Mouse (Mus musculus): ENCODE results near the gene Xpot. TPM values are rescaled to one million over a fixed set of nuclear protein-coding genes. Genes with fewer than 3 reads are reported as not detected.
A peak's percentile ranks its signal among the peaks of the same experiment; 100 is the strongest.

The Xpot gene
- total RNA-seq, 2 experiments from 2014 or later = 70.0 to 71.6 TPM

DNA sequence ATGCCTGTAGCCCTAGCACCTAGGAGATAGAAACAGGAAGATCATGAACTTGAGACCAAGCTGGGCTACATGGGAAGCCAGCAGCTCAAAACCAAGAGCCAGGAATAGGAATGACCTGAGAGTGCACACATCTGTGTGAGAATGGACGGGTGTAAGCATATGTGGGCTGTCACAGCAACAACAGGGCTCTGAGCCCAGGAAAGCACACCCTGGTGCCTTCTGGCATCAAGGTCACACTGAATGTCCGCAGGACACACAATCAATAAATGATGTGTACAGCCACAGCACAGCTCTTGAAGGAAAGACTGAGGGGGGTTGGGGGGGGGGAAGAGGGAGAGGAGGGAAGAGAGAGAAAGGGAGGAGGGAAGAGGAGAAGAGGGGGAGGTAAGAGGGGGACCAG is 67.9 kb downstream of the Xpot start:
- TF ChIP-seq CTCF (conservative IDR thresholded peaks at IDR 0.05) = no peak
- Histone ChIP-seq H3K27ac (no peak overlapping the region), H3K4me3 (no peak overlapping the region)
- DNase-seq (ENCODE audit: low spot score in 2 of 2) = peak in 1 of 2 experiments; percentile 2

DNA sequence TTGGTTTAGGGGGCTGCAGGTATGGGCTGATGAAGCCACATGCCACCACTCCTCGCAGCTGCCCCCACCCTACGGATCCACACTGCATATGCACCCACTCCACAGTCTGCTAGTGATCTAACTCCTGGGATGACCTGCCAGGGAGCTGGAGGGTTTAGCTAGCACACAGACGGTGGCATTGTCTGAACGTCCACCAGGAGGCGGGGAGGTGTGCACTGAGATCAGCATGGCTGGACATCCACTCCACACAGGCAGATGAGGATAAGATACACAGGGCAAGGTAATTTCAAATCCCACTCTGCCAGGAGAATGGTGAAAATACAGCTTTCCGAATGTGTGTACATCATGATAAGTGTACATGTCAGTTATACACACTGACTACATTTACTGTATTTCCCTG is 69.9 kb downstream of the Xpot start:
- peak; percentile 34 for TF ChIP-seq CTCF (conservative IDR thresholded peaks at IDR 0.05)
- Histone ChIP-seq H3K4me3 (no peak overlapping the region), H3K27ac (0 out of 2 replicates have a peak overlapping the region, but pooled peaks have one; percentile 25)
- peak in 1 of 2 experiments; percentile 5 for DNase-seq (ENCODE audit: low spot score in 2 of 2)

DNA sequence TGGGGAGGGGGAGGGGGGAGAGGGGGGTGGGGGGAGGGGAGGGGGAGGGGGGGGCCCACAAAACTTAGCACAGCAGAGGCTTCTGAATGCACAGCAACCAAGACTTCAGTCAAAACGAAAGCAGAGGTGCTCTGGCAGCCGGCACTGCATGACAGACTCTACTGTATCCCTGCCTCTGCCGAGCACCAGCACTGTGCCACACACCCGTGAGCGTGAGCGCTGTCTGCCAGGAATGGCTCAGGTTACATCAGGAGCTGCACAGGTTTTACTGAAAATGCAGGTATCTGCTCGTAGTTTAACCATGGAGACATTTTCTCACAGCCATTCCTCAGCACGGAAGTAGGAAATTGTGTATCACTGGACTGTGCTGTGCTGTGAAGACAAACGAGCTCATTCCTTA is 75.8 kb downstream of the Xpot start:
- no peak for TF ChIP-seq CTCF (conservative IDR thresholded peaks at IDR 0.05)
- no peak for DNase-seq (ENCODE audit: low spot score in 2 of 2)
- no peak overlapping the region for H3K4me3 ChIP-seq
- no peak overlapping the region for H3K27ac ChIP-seq

DNA sequence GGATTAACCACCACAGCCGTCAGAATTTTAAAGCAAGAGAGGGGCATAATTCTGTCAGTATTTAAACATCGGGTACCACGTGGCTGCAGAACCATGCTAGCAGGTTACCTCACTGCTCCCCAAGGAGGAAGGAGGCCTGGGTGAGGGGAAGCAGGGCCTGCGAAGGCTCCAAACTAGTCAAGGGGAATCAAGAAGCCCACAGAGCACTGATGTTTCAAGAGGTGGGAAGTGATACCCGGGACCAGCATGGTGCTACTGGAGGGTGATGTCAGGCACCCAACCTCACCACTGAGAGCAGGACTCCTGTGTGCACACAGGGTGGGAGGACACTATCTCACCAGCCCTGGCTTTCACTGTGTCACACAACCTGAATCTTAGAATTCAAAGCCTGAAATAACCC is 76.5 kb downstream of the Xpot start:
- no peak overlapping the region for H3K27ac ChIP-seq
- H3K4me3 ChIP-seq = no peak overlapping the region
- DNase-seq (ENCODE audit: low spot score in 2 of 2) = no peak
- TF ChIP-seq CTCF (conservative IDR thresholded peaks at IDR 0.05) = no peak

DNA sequence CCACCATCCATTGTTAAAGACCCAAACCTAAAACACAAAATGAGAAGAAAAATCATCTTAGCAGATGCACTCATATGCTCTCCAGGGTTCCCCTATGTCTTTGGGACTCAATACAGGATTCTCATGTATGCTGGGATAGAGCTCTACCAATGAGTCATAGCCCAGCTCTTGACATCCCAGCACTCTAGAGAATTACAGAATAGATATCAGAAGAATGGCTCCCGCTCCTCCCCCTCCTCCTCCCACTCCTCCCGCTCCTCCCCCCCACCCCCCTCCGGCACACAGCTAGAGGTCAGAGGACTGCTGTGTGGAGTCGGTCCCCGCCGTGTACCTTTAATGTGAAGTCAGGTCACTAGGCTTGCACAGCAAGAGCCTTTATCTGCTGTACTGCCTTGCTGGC is 79.0 kb downstream of the Xpot start:
- Histone ChIP-seq H3K4me3 (no peak overlapping the region), H3K27ac (no peak overlapping the region)
- TF ChIP-seq CTCF (conservative IDR thresholded peaks at IDR 0.05) = no peak
- DNase-seq (ENCODE audit: low spot score in 2 of 2) = no peak

DNA sequence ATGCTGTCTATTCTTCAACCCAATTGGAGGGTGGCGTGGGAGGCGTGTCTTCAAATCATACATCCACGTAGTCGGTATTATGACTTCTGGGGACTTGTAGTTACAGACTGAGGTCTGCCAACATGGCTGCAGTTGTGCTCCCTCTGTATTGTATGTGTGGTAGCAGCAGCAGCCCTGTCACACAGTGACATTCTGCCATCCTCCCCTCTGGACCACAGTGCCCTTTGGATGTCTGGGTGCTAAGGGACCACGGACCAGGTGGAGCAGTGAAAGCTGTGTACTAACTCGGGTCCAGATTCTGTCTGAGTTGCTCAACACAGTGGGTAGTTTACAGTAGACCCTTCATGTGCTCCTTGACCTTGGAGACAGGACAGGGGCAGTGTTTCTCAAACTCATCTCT is 82.6 kb downstream of the Xpot start:
- Histone ChIP-seq H3K27ac (no peak overlapping the region), H3K4me3 (no peak overlapping the region)
- no peak for TF ChIP-seq CTCF (conservative IDR thresholded peaks at IDR 0.05)
- DNase-seq (ENCODE audit: low spot score in 2 of 2) = no peak

DNA sequence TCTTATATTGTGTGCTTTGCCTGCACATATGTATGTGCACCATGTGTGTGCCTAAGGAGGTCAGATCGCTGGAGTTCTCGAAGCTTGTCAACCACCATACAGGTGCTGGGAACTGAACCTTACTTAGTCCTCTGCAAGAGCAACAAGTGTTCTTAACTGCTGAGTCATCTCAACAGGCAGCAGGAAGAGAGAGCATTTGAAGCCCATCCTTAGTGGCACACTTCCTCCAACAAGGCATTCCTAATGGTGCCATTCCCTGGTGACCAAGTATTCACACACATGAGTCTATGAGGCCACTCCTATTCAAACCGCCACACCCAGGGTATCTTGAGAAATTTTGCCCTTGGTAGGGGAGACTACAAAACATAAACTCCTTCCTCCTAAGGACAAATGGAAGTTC is 84.0 kb downstream of the Xpot start:
- Histone ChIP-seq H3K4me3 (no peak overlapping the region), H3K27ac (no peak overlapping the region)
- TF ChIP-seq CTCF (conservative IDR thresholded peaks at IDR 0.05) = no peak
- no peak for DNase-seq (ENCODE audit: low spot score in 2 of 2)

Small RNAs within 50 kb of the gene (microRNA-seq; reads per million reads assigned to microRNA genes)
- gene Gm24330 = 0 reads per million in 2 experiments

Other genes with a start within 250 kb of the Xpot start
- gene Rassf3, start 150.0 kb downstream of the Xpot start, total RNA-seq (2021) = 1 to 10 TPM; 8.8 to 9.3 TPM
- gene Tbk1, start 39.5 kb downstream of the Xpot start, total RNA-seq (2021) = 10 to 100 TPM; 49.3 to 55.6 TPM
- gene D930020B18Rik, start 15.3 kb upstream of the Xpot start, total RNA-seq (2021) = under 1 TPM in 1 of 2 experiments, not detected in 1; 0.54 TPM
- 10 to 100 TPM in 1 of 2 experiments, 1 to 10 TPM in 1; 9.7 to 10.2 TPM for gene BC048403, start 113.6 kb upstream of the Xpot start, total RNA-seq (2021)

Data from layer of hippocampus, adult 2 months (tissue).